Mouse (Mus musculus) E14TG2a.4 (cell line): Measurements from ENCODE around the gene Tmem184a.

Source experiments
- CTCF ChIP-seq: conservative IDR thresholded peaks from 2 replicates; pipeline ENCODE4 v1.5.1; 2014; ENCODE audit warnings: low read length
- NANOG ChIP-seq: IDR thresholded peaks from 2 replicates; pipeline ENCODE4 v1.6.1; 2014; ENCODE audit warnings: borderline replicate concordance, low read length, mixed read lengths
- POU5F1 ChIP-seq: IDR thresholded peaks from 2 replicates; pipeline ENCODE4 v1.6.1; 2014; ENCODE audit warnings: low read length, borderline replicate concordance

DNA sequence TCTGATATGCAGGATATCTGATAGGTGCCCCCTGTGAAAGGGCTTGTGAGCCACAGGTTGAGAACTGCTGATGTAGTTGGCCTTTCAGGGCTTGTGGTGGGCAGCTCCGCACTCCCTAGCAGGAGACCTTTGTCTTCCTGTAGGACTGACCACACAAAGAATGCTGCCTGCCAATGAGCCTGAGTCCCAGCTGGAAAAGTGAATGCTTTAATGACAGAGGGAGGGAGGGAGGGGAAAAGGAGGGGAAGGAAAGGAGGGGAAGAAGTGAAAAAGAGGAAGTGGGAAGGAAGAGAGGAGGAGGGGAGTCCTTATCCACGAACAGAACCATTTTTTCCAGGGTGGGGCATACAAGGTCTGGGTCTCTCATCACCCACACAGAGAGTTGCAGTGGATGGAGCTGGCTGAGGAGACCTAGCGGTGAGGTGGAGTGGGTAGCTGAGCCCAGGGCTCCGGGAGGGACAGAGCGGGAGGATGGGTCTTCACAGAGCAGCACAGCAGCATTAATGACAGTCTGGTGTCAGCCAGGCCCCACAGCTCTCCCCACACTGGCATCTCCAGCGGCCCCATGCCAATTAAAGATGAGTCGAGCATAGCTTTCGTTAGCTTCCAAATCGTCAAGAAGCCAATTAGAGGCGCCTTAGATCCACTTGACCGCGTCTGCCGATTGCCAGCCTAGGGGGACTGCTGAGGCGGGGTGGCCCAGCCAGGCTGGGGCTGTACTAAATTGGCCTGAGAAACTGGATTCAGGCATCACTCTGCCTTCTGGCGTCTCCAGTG lies 40.8 kb upstream of the Tmem184a start:
- TF ChIP-seq CTCF = no peak
- no peak for TF ChIP-seq POU5F1
- no peak for TF ChIP-seq NANOG
